Mouse (Mus musculus): Measurements from ENCODE around the gene Cfap74. TPM values are rescaled to one million over a fixed set of nuclear protein-coding genes. Genes with fewer than 3 reads are reported as not detected.
A peak's percentile ranks its signal among the peaks of the same experiment; 100 is the strongest.

Gene Cfap74
- polyA plus RNA-seq, 1 experiment from 2014 or later = 1.4 TPM

DNA sequence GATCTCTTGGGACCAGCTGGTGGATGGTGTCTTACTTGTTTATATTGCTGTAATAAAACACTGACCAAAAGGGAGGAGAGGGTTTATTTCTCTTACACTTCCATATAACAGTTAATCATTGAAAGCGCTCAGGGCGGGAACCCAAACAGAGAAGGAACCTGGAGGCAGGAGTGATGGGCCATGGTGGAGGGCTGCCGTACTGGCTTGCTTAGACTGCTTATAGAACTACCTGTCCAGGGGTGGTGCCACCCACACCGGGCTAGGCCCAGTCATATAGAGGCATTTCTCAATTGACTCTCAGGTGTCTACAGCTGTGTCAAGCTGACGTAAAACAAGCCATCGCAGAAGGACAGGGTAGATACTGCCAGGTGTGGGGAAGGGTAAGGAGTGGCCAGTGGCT lies 42.2 kb upstream of the Cfap74 start:
- Histone ChIP-seq H3K9ac (replicated peaks; ENCODE audit: low read depth) (no peak overlapping the region), H3K4me3 (ENCODE audit: low read depth, low read length) (no peak overlapping the region), H3K36me3 (ENCODE audit: insufficient read depth, low read length) (no peaks in the 10 kb centered on the region), H3K9me3 (ENCODE audit: low read length) (no peaks in the 10 kb centered on the region), H3K4me2 (replicated peaks; ENCODE audit: low read depth, low read length) (no peak overlapping the region), H3K27ac (ENCODE audit: low read length) (no peak overlapping the region), H3K4me1 (ENCODE audit: insufficient read depth, low read depth, low read length) (no peaks in the 10 kb centered on the region), H3K27me3 (replicated peaks; ENCODE audit: insufficient read depth, low read length) (no peaks in the 10 kb centered on the region; the same call in 1 of the 2 replicates)
- no peak for DNase-seq (ENCODE audit: low spot score)
- ATAC-seq = no peak
- 70% methylated on average over 6 of the region's 6 CpGs for WGBS
- TF ChIP-seq EP300 (IDR thresholded peaks at IDR 0.05) = no peak
- TF ChIP-seq CTCF (IDR thresholded peaks at IDR 0.05) = no peak

DNA sequence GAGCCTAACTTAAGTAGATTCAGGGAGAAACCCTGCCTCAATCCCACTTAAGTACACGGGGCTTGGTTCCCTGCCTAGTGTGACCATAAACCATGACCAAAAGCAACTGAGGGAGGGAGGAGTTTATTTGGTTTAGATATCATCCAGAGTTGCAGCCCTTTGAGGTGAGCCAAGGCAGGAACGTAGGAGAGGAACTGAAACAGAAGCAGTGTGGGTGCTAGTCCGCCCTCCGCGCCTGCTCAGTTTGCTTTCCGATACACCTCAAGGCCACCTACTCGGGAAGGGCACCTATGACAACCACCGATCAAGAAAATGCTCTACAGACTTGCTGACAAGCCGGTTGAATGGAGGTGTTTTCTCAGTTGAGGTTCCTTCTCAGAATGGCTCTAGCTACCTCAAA lies 41.3 kb upstream of the Cfap74 start:
- H3K27me3 ChIP-seq (replicated peaks; ENCODE audit: insufficient read depth, low read length) = no peaks in the 10 kb centered on the region
- H3K4me1 ChIP-seq (ENCODE audit: insufficient read depth, low read depth, low read length) = no peaks in the 10 kb centered on the region
- ATAC-seq (no peak), DNase-seq (ENCODE audit: low spot score) (no peak)
- H3K9ac ChIP-seq (replicated peaks; ENCODE audit: low read depth) = no peak overlapping the region
- H3K9me3 ChIP-seq (ENCODE audit: low read length) = no peaks in the 10 kb centered on the region
- H3K4me2 ChIP-seq (replicated peaks; ENCODE audit: low read depth, low read length) = no peak overlapping the region
- TF ChIP-seq EP300 (IDR thresholded peaks at IDR 0.05) (no peak), CTCF (IDR thresholded peaks at IDR 0.05) (no peak)
- no peaks in the 10 kb centered on the region for H3K36me3 ChIP-seq (ENCODE audit: insufficient read depth, low read length)
- 77% methylated on average over 9 of the region's 9 CpGs for WGBS
- H3K27ac ChIP-seq (ENCODE audit: low read length) = no peak overlapping the region
- no peak overlapping the region for H3K4me3 ChIP-seq (ENCODE audit: low read depth, low read length)

DNA sequence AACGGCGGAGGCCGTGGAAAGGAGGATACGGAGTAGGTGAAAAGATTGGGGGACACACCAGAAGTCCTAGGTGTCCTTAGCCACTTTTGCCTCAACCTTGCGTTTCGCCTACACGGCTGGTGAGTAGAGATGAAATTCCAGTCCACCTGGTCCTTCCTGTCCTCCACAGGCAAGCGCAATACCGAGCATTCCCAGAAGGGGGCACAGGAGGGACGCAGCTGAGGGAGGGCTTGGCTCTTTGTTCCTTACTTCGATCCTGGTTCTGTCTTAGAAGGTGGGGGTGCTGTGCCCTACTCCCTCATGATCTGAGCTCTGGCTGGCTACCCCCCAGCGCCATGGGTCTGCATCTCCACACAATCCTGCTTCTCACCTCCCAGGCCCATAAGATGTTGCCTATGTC lies 40.3 kb upstream of the Cfap74 start:
- H3K4me3 ChIP-seq (ENCODE audit: low read depth, low read length) = no peak overlapping the region
- no peak overlapping the region for H3K9ac ChIP-seq (replicated peaks; ENCODE audit: low read depth)
- no peaks in the 10 kb centered on the region for H3K9me3 ChIP-seq (ENCODE audit: low read length)
- H3K4me2 ChIP-seq (replicated peaks; ENCODE audit: low read depth, low read length) = no peak overlapping the region
- H3K36me3 ChIP-seq (ENCODE audit: insufficient read depth, low read length) = no peaks in the 10 kb centered on the region
- H3K4me1 ChIP-seq (ENCODE audit: insufficient read depth, low read depth, low read length) = no peaks in the 10 kb centered on the region
- WGBS = 19% methylated on average over 12 of the region's 12 CpGs
- no peak for TF ChIP-seq EP300 (IDR thresholded peaks at IDR 0.05)
- peak; percentile 86 for TF ChIP-seq CTCF (IDR thresholded peaks at IDR 0.05)
- ATAC-seq = no peak
- peak; percentile 38 for DNase-seq (ENCODE audit: low spot score)
- H3K27ac ChIP-seq (ENCODE audit: low read length) = no peak overlapping the region
- no peaks in the 10 kb centered on the region for H3K27me3 ChIP-seq (replicated peaks; ENCODE audit: insufficient read depth, low read length)

DNA sequence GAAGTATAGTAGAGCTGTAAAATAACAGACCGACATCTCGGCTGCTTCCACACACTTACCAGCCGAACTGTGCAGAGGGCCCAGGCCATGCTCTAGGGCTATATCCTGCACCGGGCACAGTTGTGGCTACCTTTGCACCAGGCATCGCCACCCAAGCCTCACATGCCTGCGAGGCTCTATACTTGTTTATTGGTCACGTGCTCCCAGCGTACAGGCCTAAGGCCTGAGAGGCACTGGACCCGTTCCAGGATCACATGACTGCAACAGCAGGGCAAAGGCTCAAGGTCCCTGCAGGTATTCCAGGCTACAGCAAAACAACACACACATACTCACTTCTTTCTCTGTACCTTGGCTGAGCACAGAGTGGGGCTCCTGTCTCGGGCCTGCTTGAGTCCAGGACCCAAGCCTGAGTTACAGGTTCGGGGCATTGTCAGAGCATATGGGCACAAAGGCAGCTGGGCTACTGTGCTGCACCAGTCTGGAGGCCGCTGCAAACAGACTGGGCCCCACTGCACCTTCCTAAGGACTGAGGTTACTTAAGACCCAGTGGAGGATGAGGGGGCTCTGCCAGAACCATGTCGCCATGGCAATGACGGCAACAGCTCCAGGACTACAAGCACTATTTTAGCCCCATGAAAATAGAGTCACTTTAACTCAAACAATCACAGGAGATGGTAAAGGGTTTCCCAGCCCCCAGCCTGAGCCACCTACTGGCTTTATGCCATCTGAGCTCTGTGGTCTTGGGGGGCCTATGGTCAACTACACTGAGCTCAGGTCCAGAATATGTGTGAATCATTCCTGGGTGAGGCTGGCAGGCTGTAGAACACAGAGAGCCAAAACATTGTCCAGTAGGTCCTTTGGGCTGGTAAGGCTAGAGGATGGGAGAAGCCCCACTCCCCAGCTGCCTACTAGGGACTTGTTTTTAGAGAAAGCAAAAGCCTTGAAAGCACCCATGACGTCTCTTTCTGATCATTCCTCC lies 38.0 kb upstream of the Cfap74 start:
- WGBS = 78% methylated on average over 15 of the region's 15 CpGs
- Histone ChIP-seq H3K36me3 (ENCODE audit: insufficient read depth, low read length) (no peaks in the 10 kb centered on the region), H3K4me2 (replicated peaks; ENCODE audit: low read depth, low read length) (no peak overlapping the region), H3K9ac (replicated peaks; ENCODE audit: low read depth) (no peak overlapping the region), H3K27me3 (replicated peaks; ENCODE audit: insufficient read depth, low read length) (no peaks in the 10 kb centered on the region), H3K4me1 (ENCODE audit: insufficient read depth, low read depth, low read length) (no peaks in the 10 kb centered on the region), H3K9me3 (ENCODE audit: low read length) (no peaks in the 10 kb centered on the region), H3K4me3 (ENCODE audit: low read depth, low read length) (no peak overlapping the region), H3K27ac (ENCODE audit: low read length) (no peak overlapping the region)
- no peak for DNase-seq (ENCODE audit: low spot score)
- ATAC-seq = no peak
- TF ChIP-seq CTCF (IDR thresholded peaks at IDR 0.05) = no peak
- no peak for TF ChIP-seq EP300 (IDR thresholded peaks at IDR 0.05)

DNA sequence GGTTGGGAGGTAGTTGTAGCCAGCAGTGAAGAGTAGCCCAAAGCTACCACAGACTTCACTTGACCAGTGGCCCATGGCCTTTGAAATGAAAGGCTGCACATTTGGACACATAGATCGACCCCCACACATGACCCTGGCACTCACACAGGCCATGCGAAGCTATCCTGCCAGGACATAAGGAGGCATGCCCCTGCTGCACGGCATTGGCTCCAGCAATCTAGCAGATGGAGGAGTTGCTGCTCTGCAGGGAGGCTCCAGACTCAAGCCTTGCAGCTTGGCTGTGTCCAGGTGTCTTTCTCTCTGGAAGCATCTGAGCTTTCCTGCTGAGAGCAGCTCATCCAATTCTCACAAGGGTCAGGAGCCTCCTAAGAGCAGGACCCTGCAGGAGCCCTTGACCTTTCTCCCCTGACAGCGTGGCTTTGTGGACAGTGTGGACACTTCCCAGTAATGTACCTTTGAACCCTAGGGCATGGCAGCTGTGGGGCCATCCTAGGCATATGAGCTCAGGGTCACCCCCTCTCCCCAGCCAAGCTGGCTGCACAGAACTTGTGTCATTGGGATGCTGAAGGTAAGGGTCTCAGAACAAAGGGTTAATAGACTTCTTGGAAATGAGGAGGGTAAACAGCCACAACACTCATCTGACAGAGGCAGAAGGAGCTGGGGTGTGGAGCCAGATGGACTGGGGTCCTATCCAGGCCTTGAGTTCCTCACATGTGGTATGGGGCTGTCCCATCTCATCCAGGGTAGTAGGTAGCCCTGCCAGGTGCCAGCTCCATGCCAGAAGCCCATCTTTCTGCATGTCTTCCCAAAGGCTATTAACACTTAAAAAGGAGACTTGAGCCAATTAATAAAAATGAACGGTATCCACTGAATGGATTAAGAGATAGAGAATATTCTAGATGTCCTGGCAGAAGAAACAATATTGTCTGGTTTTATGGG lies 36.9 kb upstream of the Cfap74 start:
- Histone ChIP-seq H3K4me2 (replicated peaks; ENCODE audit: low read depth, low read length) (no peak overlapping the region), H3K9me3 (ENCODE audit: low read length) (no peaks in the 10 kb centered on the region), H3K27ac (ENCODE audit: low read length) (no peak overlapping the region), H3K9ac (replicated peaks; ENCODE audit: low read depth) (no peak overlapping the region), H3K27me3 (replicated peaks; ENCODE audit: insufficient read depth, low read length) (no peaks in the 10 kb centered on the region), H3K36me3 (ENCODE audit: insufficient read depth, low read length) (no peaks in the 10 kb centered on the region), H3K4me3 (ENCODE audit: low read depth, low read length) (no peak overlapping the region), H3K4me1 (ENCODE audit: insufficient read depth, low read depth, low read length) (no peaks in the 10 kb centered on the region)
- no peak for DNase-seq (ENCODE audit: low spot score)
- WGBS = 70% methylated on average over 5 of the region's 5 CpGs
- TF ChIP-seq EP300 (IDR thresholded peaks at IDR 0.05) (no peak), CTCF (IDR thresholded peaks at IDR 0.05) (no peak)
- ATAC-seq = no peak

DNA sequence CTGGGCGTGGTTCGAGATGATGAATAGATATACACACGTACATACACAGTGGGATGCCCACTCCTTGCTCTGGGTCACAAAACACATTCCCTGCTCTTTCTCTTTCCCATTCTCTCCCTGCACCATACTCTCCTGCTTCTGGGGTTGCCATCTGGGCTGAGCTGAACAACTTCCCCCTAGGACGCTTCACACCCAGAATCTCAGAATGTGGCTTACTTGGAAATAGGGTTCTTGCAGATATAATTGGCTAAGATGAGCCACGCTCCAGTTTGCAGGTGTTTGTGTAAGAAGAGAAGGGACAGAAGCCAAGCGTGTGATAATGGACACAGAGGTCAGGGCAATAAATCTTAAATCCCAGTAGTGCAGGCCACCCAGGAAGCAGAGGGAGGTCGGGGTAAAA lies 27.0 kb upstream of the Cfap74 start:
- Histone ChIP-seq H3K27me3 (replicated peaks; ENCODE audit: insufficient read depth, low read length) (no peaks in the 10 kb centered on the region), H3K9me3 (ENCODE audit: low read length) (no peaks in the 10 kb centered on the region), H3K4me2 (replicated peaks; ENCODE audit: low read depth, low read length) (no peak overlapping the region), H3K36me3 (ENCODE audit: insufficient read depth, low read length) (no peaks in the 10 kb centered on the region), H3K9ac (replicated peaks; ENCODE audit: low read depth) (no peak overlapping the region), H3K4me3 (ENCODE audit: low read depth, low read length) (no peak overlapping the region), H3K4me1 (ENCODE audit: insufficient read depth, low read depth, low read length) (no peaks in the 10 kb centered on the region), H3K27ac (ENCODE audit: low read length) (no peak overlapping the region)
- DNase-seq (ENCODE audit: low spot score) = no peak
- TF ChIP-seq EP300 (IDR thresholded peaks at IDR 0.05) = no peak
- no peak for TF ChIP-seq CTCF (IDR thresholded peaks at IDR 0.05)
- ATAC-seq = no peak
- 36% methylated on average over 7 of the region's 7 CpGs for WGBS
